Mouse (Mus musculus): ENCODE measurements around the gene Gigyf2. TPM values are rescaled to one million over a fixed set of nuclear protein-coding genes. Genes with fewer than 3 reads are reported as not detected.

The Gigyf2 gene
- 17.3 and 17.9 TPM in 2 replicates for polyA plus RNA-seq (2015; fragmentation: Nextera tagmentation; extraction: Ambion mirVana)

GRCm38 (mm10) chr1:87326742-87327163, at the start of gene Gigyf2:
Gene Gigyf2, plus strand, starts transcription at chr1:87326998.
- Histone ChIP-seq H3K4me3 (ENCODE audit: low read depth, low read length) (peak within 1 kb of the TSS; percentile 88), H3K9ac (ENCODE audit: low read depth, low read length) (peak within 1 kb of the TSS; percentile 95), H3K27ac (ENCODE audit: low read length) (peak within 1 kb of the TSS; percentile 82), H3K27me3 (ENCODE audit: control insufficient read depth, insufficient read depth, low read depth, low read length) (no peaks in the 10 kb centered on the region), H3K36me3 (ENCODE audit: control insufficient read depth, insufficient read depth) (no peaks in the 10 kb centered on the region), H3K4me2 (ENCODE audit: low read depth, low read length) (peak within 1 kb of the TSS; percentile 67), H3K4me1 (ENCODE audit: control insufficient read depth, low read depth, low read length) (peaks cover 11% of the 10 kb centered on the region), H3K9me3 (replicated peaks; ENCODE audit: control insufficient read depth, low read length) (no peaks in the 10 kb centered on the region)
- ATAC-seq (ENCODE audit: low read depth) = peak; percentile 98
- WGBS (ENCODE audit: insufficient replicate concordance) = 0% methylated on average over 30 of the region's 36 CpGs

- no peaks in the 10 kb centered on the region for H3K27me3 ChIP-seq (ENCODE audit: control insufficient read depth, insufficient read depth, low read depth, low read length)
- ATAC-seq (ENCODE audit: low read depth) = no peak
- WGBS (ENCODE audit: insufficient replicate concordance) = 47% methylated on average over 5 of the region's 5 CpGs
- H3K9me3 ChIP-seq (replicated peaks; ENCODE audit: control insufficient read depth, low read length) = no peaks in the 10 kb centered on the region
- H3K27ac ChIP-seq (ENCODE audit: low read length) = no peak overlapping the region
- H3K36me3 ChIP-seq (ENCODE audit: control insufficient read depth, insufficient read depth) = no peaks in the 10 kb centered on the region
- H3K9ac ChIP-seq (ENCODE audit: low read depth, low read length) = no peak overlapping the region
- no peak overlapping the region for H3K4me3 ChIP-seq (ENCODE audit: low read depth, low read length)
- no peaks in the 10 kb centered on the region for H3K4me1 ChIP-seq (ENCODE audit: control insufficient read depth, low read depth, low read length)
- H3K4me2 ChIP-seq (ENCODE audit: low read depth, low read length) = no peak overlapping the region
These were observed 46.5 kb upstream of the Gigyf2 start for GRCm38 (mm10) chr1:87280281-87280680.

- no peaks in the 10 kb centered on the region for H3K27me3 ChIP-seq (ENCODE audit: control insufficient read depth, insufficient read depth, low read depth, low read length)
- no peak overlapping the region for H3K9ac ChIP-seq (ENCODE audit: low read depth, low read length)
- no peak overlapping the region for H3K4me3 ChIP-seq (ENCODE audit: low read depth, low read length)
- ATAC-seq (ENCODE audit: low read depth) = no peak
- H3K36me3 ChIP-seq (ENCODE audit: control insufficient read depth, insufficient read depth) = no peaks in the 10 kb centered on the region
- no peaks in the 10 kb centered on the region for H3K4me1 ChIP-seq (ENCODE audit: control insufficient read depth, low read depth, low read length)
- peak overlapping the region; percentile 12; the same call in 1 of the 2 replicates for H3K4me2 ChIP-seq (ENCODE audit: low read depth, low read length)
- no peak overlapping the region for H3K27ac ChIP-seq (ENCODE audit: low read length)
- no peaks in the 10 kb centered on the region for H3K9me3 ChIP-seq (replicated peaks; ENCODE audit: control insufficient read depth, low read length)
- WGBS (ENCODE audit: insufficient replicate concordance) = 17% methylated on average over 20 of the region's 20 CpGs
These were observed 45.0 kb upstream of the Gigyf2 start for GRCm38 (mm10) chr1:87281599-87282412.

GRCm38 (mm10) chr1:87282413-87282788, 44.4 kb upstream of the Gigyf2 start:
- Histone ChIP-seq H3K4me2 (ENCODE audit: low read depth, low read length) (no peak overlapping the region), H3K4me1 (ENCODE audit: control insufficient read depth, low read depth, low read length) (no peaks in the 10 kb centered on the region)
- 62% methylated on average over 6 of the region's 6 CpGs for WGBS (ENCODE audit: insufficient replicate concordance)

GRCm38 (mm10) chr1:87283410-87283960, 43.3 kb upstream of the Gigyf2 start:
- no peak for ATAC-seq (ENCODE audit: low read depth)
- Histone ChIP-seq H3K4me2 (ENCODE audit: low read depth, low read length) (no peak overlapping the region), H3K9ac (ENCODE audit: low read depth, low read length) (no peak overlapping the region), H3K4me3 (ENCODE audit: low read depth, low read length) (no peak overlapping the region), H3K27ac (ENCODE audit: low read length) (no peak overlapping the region), H3K9me3 (replicated peaks; ENCODE audit: control insufficient read depth, low read length) (no peaks in the 10 kb centered on the region), H3K36me3 (ENCODE audit: control insufficient read depth, insufficient read depth) (no peaks in the 10 kb centered on the region), H3K27me3 (ENCODE audit: control insufficient read depth, insufficient read depth, low read depth, low read length) (no peaks in the 10 kb centered on the region), H3K4me1 (ENCODE audit: control insufficient read depth, low read depth, low read length) (no peaks in the 10 kb centered on the region)
- WGBS (ENCODE audit: insufficient replicate concordance) = 59% methylated on average over 10 of the region's 10 CpGs

More at GRCm38 (mm10) chr1:87282413-87282788, 44.4 kb upstream of the Gigyf2 start:
- H3K27ac ChIP-seq (ENCODE audit: low read length) = no peak overlapping the region
- H3K4me3 ChIP-seq (ENCODE audit: low read depth, low read length) = no peak overlapping the region
- no peaks in the 10 kb centered on the region for H3K9me3 ChIP-seq (replicated peaks; ENCODE audit: control insufficient read depth, low read length)
- no peaks in the 10 kb centered on the region for H3K27me3 ChIP-seq (ENCODE audit: control insufficient read depth, insufficient read depth, low read depth, low read length)
- no peak for ATAC-seq (ENCODE audit: low read depth)
- H3K9ac ChIP-seq (ENCODE audit: low read depth, low read length) = no peak overlapping the region
- H3K36me3 ChIP-seq (ENCODE audit: control insufficient read depth, insufficient read depth) = no peaks in the 10 kb centered on the region

- no peaks in the 10 kb centered on the region for H3K36me3 ChIP-seq (ENCODE audit: control insufficient read depth, insufficient read depth)
- no peaks in the 10 kb centered on the region for H3K9me3 ChIP-seq (replicated peaks; ENCODE audit: control insufficient read depth, low read length)
- 61% methylated on average over 2 of the region's 2 CpGs for WGBS (ENCODE audit: insufficient replicate concordance)
- no peaks in the 10 kb centered on the region for H3K27me3 ChIP-seq (ENCODE audit: control insufficient read depth, insufficient read depth, low read depth, low read length)
- H3K27ac ChIP-seq (ENCODE audit: low read length) = no peak overlapping the region
- H3K4me3 ChIP-seq (ENCODE audit: low read depth, low read length) = no peak overlapping the region
- no peak overlapping the region for H3K4me2 ChIP-seq (ENCODE audit: low read depth, low read length)
- no peak overlapping the region for H3K9ac ChIP-seq (ENCODE audit: low read depth, low read length)
- no peaks in the 10 kb centered on the region for H3K4me1 ChIP-seq (ENCODE audit: control insufficient read depth, low read depth, low read length)
- ATAC-seq (ENCODE audit: low read depth) = no peak
These were observed 39.7 kb upstream of the Gigyf2 start for GRCm38 (mm10) chr1:87287105-87287504.

GRCm38 (mm10) chr1:87291416-87291815, 35.4 kb upstream of the Gigyf2 start:
- no peak overlapping the region for H3K27ac ChIP-seq (ENCODE audit: low read length)
- no peak overlapping the region for H3K4me3 ChIP-seq (ENCODE audit: low read depth, low read length)
- H3K9me3 ChIP-seq (replicated peaks; ENCODE audit: control insufficient read depth, low read length) = no peaks in the 10 kb centered on the region
- no peaks in the 10 kb centered on the region for H3K36me3 ChIP-seq (ENCODE audit: control insufficient read depth, insufficient read depth)
- no peak for ATAC-seq (ENCODE audit: low read depth)
- H3K4me1 ChIP-seq (ENCODE audit: control insufficient read depth, low read depth, low read length) = no peaks in the 10 kb centered on the region
- no peak overlapping the region for H3K9ac ChIP-seq (ENCODE audit: low read depth, low read length)
- 62% methylated on average over 8 of the region's 8 CpGs for WGBS (ENCODE audit: insufficient replicate concordance)
- H3K27me3 ChIP-seq (ENCODE audit: control insufficient read depth, insufficient read depth, low read depth, low read length) = no peaks in the 10 kb centered on the region
- H3K4me2 ChIP-seq (ENCODE audit: low read depth, low read length) = no peak overlapping the region

- WGBS (ENCODE audit: insufficient replicate concordance) = 58% methylated on average over 15 of the region's 15 CpGs
- H3K4me2 ChIP-seq (ENCODE audit: low read depth, low read length) = no peak overlapping the region
- H3K36me3 ChIP-seq (ENCODE audit: control insufficient read depth, insufficient read depth) = no peaks in the 10 kb centered on the region
- no peaks in the 10 kb centered on the region for H3K9me3 ChIP-seq (replicated peaks; ENCODE audit: control insufficient read depth, low read length)
- no peak overlapping the region for H3K9ac ChIP-seq (ENCODE audit: low read depth, low read length)
- H3K4me3 ChIP-seq (ENCODE audit: low read depth, low read length) = no peak overlapping the region
- H3K27ac ChIP-seq (ENCODE audit: low read length) = no peak overlapping the region
- H3K27me3 ChIP-seq (ENCODE audit: control insufficient read depth, insufficient read depth, low read depth, low read length) = no peaks in the 10 kb centered on the region
- peak; percentile 49; the same call in 1 of the 2 replicates for ATAC-seq (ENCODE audit: low read depth)
- H3K4me1 ChIP-seq (ENCODE audit: control insufficient read depth, low read depth, low read length) = no peaks in the 10 kb centered on the region
These were observed 34.2 kb upstream of the Gigyf2 start for GRCm38 (mm10) chr1:87292420-87293190.

Data from liver, embryonic 16.5 days (tissue).